Mouse (Mus musculus) c-Kit-positive CD71-positive TER-119-positive erythroid progenitor cells, embryonic 14.5 days (primary cell): ENCODE results near the gene Cysrt1.
A peak's percentile ranks its signal among the peaks of the same experiment; 100 is the strongest.

ENCODE experiments used
- DNase-seq: peaks from one replicate; pipeline ENCODE4 v3.0.0-alpha.2; 2013; ENCODE audit warnings: low spot score

Gene Cysrt1

GRCm38 (mm10) chr2:25207593-25207992 is 34.7 kb downstream of the Cysrt1 start:
- DNase-seq: no peak

DNA sequence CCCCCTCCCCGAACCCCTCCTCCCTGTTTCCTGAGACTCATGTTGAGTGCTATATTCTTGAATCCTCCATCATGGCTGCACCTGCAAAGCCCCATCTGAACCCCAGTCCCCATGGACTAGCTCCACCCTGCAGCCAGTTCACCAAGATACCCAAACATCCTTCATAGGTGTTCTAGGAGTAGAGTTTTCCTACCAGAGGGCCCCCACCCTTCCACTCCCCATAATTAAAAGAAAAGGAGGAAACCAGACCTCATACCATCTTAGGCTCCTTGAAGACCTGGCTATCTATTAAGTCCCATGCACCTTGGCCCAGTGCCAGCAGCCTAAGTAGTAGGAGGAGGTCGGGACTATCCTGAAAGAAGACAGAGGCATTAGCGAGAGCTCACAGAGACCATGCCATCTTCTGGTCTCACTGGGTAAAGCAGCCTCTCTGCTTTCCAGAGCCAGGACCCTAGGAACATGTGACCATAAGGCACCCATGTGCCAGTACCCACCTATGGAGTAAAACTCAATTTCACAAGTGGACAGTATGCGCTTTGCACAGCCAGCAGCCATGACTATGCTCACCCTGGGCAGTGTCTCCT is 38.5 kb downstream of the Cysrt1 start:
- no peak for DNase-seq

DNA sequence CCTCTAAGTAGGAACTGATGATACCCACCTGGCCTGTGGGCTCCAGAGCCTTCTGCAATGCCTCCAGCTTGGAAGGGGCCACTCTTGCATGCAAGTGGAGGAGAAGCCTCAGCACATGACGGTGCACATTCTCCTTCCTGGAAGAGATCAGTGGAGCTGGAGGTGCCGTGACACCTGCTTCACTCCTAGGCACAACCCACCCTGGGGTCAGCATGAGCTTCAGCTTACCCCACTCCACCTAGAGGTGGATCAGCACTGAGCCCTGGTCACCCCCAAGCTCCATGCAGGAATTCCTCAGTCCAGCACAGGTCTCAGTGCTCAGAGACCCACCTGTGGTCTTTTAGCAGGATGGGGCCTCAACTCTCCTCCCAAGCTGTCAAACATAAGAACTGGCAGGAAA is 41.6 kb downstream of the Cysrt1 start:
- DNase-seq: no peak

DNA sequence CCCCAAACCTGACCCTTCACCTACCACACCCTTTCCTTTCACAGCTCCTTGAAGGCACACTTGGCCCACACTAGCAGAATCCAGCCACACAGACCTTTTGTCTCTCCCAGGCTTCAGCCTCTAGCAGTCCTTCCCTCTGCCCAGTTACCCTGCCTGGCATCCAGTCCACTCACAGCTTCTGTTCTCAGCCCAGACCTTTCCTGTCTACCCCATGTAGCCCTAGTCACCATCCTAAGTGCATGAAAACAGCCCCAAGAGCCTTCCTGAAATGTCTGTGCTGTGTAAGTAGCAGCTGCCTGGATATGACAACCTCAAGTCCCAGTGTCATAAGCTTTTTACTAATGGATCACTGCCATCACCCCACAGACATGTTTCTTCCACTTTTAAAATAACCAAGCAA is 44.3 kb downstream of the Cysrt1 start:
- no peak for DNase-seq

DNA sequence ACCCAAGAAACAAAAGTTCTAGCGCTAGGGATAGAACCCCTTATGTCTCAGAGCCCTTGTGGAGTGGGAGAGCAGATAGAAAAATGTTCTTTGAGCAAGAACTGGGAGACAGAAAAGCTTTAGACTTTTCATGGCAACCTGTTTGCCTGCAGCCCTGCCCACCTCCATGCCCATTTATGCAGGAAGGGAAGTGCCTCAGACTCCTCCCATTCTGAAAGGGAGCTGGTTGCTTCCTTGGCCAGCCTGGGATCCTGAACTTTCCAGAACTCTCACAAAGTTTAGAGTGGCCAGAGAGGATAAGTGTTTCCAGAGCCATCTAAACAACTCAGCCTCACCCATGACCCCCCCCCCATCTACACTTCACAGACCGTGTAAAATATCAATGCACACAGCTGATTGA is 45.1 kb downstream of the Cysrt1 start:
- no peak for DNase-seq

- no peak for DNase-seq
Observed at GRCm38 (mm10) chr2:25196172-25196954, 45.9 kb downstream of the Cysrt1 start, which contains the start of gene Tor4a. TSS of gene Tor4a (minus strand) at chr2:25196886.

- peak; percentile 54 for DNase-seq
Observed at GRCm38 (mm10) chr2:25195211-25196156, 46.8 kb downstream of the Cysrt1 start.

- no peak for DNase-seq
Observed at GRCm38 (mm10) chr2:25194486-25195171, 47.6 kb downstream of the Cysrt1 start.

DNA sequence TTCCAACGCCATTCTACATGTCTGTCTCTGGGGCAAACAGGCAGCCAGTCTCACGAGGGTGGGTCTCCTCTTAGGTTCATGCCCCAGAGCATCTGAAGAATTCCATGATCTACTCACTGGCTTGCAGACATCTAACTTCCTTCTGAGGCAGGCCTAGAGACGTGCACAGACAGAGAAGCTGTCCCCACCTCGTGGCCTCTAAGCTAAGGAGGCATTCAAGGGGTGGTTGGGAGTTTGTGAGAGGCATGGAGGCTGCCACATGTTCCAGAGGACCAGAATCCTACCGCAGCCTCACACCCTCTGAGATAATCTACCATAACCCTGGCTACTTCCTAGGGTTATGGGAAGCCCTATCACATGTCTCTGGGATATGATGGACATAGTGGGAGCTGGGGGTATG is 48.2 kb downstream of the Cysrt1 start:
- DNase-seq: no peak

- peak; percentile 84 for DNase-seq
Observed at GRCm38 (mm10) chr2:25193330-25193770, 48.9 kb downstream of the Cysrt1 start.
